Mouse (Mus musculus) ES-CJ7 (cell line): ENCODE results near the gene Mt2.
"Not testable (repeated sequence)": the region's sequence is repeated elsewhere in the genome, so short reads cannot be mapped to it uniquely, and the experiment has no call there.

Experiments used
- DNase-seq: peaks from one replicate; pipeline ENCODE4 v3.0.0; 2011; ENCODE audit warnings: low read depth, low spot score

Mt2 gene

DNA sequence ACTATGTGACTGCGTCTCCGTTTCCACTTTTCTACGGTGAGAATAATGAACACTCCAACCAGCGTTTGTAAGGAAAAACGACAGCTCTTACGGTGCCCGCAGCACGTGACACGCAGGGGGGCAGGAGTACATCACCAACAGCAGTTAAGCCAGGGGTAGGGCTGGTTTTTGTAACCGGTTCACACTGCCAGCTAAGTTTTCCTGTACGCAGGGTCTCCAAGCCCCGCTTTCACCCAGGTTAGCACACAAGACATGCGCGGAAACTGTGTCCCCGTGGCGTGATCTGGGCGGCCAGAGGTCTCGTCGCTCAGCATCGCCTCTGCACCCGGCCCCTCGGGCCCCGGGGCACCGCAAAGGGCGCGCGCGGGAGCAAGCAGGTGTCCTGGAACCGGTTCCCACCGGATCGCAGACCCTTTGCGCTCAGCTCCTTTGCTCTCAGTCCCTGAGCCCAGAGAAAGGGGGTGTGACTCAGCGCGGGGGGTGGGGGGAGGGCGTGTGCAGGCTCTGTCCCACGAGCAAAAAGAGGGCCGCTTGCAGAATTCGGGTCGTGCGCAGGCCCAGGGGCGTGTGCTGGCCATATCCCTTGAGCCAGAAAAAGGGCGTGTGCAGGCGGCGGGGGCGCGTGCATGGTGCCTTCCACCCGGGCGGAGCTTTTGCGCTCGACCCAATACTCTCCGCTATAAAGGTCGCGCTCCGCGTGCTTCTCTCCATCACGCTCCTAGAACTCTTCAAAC, at the start of gene Mt2:
Gene Mt2, plus strand, starts transcription at position 590 of the 734 bp plus-strand sequence.
- DNase-seq: peak; percentile 98

DNA sequence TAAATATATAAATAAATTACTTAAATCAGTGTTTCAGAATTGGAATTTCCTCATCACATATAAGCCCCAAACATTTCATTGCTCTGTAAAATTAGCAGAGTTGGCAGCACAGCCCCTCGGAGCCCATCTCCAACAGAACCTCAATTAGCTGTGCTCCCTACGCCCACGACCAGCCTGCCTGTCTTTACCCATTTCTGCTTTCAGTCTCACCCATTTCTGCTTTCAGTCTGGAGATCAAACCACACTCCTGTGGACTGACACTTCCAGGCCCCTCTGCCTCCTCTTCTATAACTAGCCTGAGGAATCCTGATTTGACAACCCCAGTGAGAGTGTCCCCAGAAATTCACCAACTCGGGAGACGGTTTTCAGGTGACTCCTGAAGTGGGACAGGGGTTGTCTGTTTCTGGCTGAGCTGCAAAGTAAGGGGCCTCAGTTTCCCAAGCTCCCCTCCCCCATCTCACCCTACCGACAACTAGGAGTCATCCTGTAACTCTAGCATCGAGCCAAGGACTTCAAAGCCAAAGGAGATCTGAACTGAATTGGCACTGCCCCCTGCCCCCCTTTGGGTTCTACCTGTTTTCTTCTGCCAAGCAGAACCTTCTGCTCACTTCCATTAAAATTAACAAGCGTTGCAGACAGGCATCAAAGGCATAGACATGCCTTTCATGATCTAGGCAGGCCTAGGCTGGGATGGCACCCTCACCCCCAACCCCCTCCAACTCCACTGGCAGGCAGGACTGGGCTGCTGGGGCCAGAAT, 49.6 kb upstream of the Mt2 start:
- DNase-seq: no peak

DNA sequence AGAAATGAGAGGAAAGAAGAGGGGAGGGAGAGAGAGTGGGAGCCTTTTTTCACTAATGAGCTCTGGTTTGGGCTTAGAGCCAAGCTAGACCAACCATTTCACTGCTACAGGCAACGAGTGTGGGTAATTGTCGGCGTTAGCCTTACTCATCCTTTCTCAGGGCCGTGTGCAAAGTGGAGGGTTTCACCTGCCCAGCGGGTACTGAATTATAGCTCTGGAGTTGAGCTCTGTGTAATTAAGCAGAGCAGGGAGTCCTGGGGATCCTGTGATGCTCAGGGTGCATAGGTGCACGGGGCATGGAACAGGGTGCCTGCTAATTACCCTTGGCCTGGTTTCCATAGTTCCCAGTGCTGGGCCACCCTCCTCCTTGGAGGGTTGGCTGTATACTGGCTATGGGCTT, 44.8 kb upstream of the Mt2 start:
- no peak for DNase-seq

DNA sequence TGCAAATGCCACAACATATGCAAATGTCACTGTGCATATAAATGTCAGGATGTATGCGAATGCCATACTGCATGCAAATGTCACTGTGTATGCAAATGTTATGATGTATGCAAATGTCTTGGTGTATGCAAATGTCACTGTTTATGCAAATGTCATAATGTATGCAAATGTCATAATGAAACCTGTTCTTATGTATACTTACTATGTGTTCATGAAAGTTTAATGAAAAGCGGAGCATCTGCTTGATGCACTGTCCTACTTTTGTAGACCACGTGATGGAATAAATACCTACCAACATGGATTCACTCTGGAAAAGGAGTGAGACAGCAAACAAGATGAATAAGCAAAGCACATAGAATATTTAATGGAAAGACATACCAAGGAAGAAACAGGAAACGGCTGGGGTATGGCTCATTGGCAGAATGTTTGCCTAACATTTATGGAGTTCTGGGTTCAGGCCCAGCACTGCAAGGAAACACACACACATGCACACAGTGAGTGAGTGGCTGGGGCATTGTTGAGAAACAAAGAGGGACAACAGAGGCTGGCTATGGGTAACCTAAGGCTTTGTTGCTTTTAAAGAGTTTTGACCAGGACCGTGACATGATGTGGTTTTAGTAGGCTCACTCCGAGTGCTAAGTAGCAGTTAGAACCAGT, 43.2 kb upstream of the Mt2 start:
- no peak for DNase-seq

DNA sequence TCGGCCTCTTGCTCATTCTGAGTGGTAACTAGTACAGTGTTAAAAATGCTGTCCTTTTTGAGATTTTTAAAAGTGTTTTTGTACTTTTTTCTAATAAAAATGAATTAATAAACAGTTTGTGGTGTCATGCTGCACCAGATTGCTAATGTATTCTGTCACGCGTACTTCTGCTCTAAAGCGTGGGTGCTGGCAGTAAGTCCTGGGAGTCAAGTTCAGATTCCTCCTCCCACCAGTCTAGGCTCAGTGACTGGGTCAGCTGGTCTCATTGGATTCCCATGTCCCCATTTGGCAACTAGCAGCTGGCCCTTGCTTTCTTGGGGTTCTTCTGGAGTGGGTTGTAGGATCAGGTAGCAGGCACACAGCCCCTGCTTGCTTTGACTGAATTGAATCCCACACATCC, 42.3 kb upstream of the Mt2 start:
- DNase-seq: no peak

DNA sequence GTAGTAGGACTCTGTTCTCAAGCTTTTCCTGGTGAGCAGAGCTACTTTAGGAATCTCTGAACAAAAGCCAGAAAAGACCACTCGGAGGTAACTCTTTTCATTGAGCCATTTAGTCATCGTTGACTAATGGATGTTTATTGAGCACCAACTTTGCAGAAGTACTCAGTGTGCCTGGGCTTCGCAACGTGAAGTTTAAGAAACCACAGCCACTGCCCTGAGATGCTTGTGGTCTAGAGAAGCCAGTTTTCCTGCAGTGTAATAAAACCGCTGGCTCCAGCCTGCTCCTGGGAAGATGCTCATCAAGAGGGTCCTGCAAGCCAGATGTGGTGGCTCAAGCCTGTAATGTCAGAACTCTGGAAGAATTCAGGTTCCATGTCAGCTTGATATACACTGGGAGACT, 40.4 kb upstream of the Mt2 start:
- DNase-seq: no peak

DNA sequence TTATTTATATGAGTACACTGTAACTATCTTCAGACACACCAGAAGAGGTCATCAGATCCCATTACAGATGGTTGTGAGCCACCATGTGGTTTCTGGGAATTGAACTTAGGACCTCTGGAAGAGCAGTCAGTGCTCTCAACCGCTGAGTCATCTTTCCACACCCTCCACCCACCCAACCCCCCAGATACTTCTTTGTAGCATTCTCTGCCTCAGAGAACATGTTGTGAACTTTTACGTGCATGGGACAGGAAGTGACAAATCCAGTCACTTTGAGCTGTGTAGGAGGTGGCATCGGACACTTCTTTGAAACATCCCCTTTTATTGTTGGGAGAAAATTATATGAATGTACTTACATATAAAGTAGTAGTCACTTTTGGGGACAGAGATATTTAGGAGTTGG, 37.9 kb upstream of the Mt2 start:
- peak; percentile 46 for DNase-seq

DNA sequence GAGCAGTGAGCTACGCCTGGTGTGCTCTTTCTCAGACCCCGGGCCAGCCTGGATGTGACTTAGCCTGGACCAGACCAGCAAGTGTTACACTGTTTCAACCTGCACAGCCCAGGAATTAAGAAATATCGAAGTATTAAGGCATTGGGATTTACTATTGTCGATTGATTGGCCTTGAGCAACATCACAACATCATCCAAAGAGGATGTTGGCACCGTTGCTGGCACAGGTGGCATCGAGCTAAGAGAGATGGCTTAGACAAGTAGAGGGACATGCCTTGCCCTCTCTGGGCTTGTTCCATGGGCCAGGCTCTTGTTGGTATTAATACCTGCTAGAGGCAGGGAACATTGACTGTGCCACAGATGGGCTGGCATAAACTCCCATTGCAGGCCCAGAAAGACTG, 36.9 kb upstream of the Mt2 start:
- no peak for DNase-seq

DNA sequence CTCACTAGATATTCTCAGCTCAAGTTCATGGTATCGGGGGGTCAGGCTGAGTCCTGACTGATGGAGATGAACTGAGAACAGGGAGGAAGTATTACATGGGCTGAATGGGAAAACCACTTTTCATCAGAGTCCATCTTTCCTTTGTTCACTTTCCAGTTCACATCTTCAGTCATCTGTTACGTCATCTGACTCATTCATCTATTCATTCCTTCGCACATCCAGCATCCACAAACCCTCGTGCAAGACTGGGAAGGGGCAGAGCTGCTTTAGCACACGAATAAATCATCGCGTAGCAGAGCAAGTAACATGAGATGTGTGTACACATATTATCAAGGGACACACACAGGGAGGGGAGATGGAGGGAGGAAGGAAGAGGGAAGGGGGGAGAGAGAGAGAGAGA, 36.3 kb upstream of the Mt2 start:
- no peak for DNase-seq

DNA sequence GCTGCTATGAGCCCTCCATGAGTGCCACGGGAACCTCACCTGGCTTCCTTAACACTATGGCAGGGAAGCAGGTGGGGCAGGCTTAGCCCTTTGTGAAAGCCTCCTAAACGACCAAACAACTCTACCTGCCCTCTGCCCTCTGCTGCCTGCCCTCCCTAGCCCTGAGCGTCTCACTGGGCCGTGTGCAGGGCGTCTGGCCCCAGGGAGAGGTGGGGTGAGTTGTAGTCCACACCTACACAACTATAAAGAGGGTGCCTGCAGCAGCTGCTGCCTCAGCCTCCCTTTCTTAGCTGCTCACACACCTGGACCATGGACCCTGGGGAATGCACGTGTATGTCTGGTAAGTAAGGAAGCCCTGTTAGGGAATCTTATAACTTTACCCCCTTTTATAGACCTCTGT, 35.5 kb upstream of the Mt2 start, which contains the start of gene Mt4:
Gene Mt4, plus strand, starts transcription at position 265 of the 400 bp plus-strand sequence.
- no peak for DNase-seq

DNA sequence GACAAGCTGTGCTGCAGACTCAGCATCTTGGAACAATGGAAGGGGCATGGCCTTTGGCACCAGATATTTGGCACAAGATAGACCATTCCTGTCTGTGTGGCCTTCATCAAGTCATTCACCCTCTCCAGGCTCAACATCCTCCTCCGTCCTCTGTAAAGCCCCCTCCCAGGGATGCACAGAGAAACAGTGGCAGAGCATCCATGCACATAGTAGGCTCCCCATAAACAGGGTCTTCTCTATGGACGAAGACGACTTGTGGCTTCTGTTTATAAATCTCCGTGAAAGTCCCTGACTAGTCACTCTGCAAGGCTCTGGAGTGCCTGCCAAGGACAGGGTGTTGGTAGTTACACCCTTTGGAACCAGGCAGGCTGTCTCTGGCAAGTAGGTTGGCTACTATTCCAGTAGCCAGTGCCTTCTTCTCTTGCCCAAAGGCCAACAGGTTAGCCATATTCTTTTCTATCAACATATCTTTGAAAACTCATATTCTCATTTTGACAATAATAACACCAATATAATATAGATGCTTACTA, 32.1 kb upstream of the Mt2 start:
- no peak for DNase-seq

DNA sequence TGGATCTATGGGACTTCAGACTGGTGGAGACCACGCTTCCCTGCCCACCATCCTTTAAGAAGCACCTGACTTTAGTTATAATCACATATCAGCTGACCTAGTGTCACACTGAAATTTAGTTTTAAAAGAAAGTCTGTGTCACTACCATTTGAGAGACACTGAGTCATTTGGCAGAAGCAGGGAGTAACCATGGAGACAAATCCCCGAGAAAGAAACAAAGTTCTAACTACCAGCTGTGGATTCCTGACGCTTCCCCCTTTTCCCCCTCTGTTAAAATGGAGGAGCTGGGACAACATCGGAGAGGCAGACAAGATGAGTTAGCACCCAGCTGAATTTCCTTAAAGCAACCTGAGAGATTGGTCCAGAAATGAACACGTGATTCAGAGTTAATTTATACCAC, 24.2 kb upstream of the Mt2 start:
- no peak for DNase-seq

DNA sequence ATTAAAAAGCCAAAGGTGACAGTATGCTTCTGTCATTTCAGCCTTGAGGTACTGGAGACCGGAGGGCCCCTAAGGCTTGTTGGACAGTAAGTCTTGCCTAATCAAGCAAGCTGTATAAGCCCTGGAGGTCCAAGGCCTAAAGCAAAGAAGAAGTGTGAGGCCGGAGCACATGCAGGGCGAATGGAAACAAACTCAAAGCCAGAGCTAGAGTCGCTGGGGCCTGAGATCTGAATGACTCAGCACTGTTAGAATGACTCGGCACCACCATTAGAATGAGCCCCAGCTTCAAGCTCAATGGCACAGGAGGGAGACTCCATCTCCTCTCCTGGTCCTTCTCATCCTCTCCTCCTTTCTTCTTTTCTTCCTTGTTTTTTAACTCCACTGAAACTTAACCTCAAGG, 21.5 kb upstream of the Mt2 start:
- DNase-seq: no peak

DNA sequence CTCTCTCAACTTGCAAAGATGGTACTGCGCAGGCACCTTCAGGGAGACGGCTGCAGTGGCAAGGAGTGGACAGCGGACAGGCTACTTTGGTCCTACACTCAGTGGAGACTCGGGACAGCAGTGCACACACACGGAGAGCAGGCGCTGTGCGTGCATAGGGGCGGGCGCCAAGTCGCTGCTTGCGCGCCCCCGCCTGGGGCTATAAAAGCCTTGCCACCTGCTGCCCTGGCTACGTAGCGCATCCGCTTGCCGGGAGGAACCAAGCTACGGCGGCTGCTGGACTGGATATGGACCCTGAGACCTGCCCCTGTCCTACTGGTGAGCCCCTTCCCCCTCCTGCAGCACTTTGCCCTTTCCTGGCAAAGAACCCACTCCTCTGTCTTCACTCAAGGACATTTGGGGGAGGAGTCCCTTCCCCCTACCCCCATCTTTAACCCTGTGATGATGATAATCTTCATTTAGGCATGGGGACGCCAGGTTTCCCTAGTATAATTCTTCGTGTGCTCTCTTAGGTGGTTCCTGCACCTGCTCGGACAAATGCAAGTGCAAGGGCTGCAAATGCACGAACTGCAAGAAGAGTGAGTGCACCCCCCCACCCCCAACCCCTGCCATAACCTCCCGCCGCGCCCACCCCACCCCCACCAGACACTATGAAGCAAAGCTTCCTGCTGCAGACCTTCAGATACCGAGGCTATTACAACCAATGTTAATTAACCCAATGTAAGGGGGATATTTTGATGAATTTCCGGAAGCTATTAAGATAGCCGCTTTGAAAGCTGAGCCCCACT, 19.8 kb upstream of the Mt2 start, which contains the start of gene Mt3:
Gene Mt3, plus strand, starts transcription at position 95 of the 788 bp plus-strand sequence.
- DNase-seq: peak; percentile 64

DNA sequence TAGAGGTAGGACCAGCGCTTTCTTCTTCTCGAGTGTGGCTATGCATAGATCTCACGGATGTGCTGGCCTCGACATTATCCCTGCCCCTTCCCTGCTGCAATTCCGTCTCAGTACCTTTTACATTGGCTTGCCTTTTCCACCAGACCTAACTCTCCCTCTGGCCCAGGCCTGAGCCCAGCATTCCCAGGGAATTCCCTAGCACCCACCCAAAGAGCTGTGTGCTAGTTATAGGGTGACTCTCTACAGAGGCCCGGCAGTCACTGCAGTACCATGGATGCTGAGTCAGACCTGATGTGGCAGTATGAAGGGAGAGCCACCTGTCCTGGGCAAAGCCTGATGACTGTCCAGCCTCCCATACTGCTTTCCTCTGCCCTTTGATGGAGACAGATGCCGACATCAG, 19.0 kb upstream of the Mt2 start:
- no peak for DNase-seq

DNA sequence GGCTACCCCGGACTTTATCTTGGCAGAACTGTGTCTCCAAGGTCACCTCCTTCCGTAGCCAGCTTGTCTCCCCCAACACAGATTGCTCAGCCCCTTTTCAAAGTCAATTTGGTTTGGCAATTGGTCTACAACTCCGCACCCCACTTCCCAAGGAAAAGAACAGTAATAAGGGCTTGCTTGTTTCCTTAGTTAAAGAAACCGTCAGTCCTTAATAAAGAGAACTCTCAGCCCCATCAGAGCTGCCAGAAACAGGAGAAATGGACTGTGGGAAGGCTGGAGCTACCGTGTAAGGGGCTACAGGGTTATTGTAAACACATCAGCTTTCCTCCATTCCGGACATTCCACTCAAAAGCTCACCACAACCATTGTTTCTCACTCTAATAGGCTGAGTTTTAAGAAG, 17.9 kb upstream of the Mt2 start:
- DNase-seq: no peak

DNA sequence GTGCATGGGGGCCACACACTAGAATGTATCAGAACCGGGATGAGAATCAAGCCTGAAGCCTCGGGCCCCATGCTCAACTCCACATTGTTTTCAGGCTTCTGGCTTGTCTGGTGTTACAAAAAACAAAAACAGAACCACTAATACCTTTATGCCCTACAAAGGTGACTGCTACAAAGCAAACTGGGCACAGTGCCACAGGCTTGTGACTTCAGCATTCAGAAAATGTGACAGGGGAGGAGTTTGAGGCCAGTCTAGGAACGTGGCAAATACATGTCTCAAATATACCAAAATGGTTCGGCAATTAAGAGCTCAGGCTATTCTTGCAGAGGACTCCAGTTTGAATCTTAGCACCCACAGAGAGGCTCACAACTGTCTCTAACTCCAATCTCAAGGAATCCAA, 16.4 kb upstream of the Mt2 start:
- DNase-seq: no peak

DNA sequence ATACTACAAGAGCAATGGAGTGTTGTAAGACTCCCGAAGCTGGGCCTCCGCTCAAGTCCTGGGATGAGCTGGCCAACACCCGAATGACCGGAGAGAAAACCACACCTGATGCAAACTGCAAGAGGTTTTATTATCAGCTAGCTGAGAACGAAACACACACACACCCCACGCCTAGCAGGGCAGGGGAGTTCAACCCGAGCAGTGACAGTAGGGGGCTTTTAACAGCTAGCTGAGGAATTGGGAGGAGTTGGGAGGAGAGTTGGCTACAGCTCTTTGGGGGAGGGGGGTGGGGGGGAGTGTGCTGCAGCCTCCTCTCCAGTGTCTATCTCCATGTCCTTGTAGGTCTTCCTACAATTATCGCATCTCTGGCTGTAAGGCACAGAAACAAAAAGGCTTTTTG, 6.7 kb upstream of the Mt2 start:
- DNase-seq: not testable (repeated sequence)

DNA sequence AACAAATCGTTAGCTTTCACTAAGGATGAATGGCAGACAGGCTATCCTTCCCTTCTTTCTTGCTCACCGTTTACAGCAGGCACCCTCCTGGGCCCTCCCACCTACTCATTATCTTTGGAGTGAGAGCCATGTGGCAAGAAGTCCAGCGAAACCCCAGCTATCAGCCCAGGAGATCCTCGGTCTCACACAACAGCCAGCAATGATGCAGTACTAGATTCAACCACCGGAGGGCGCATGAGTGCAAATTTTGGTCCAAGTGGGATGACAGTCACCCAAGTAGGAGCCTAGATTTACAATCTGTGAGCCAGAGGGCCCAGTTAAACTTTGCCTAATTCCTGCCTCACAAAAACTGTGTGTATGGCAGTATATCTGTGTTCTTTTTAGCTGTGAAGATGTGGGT, 5.2 kb upstream of the Mt2 start:
- DNase-seq: peak; percentile 94

DNA sequence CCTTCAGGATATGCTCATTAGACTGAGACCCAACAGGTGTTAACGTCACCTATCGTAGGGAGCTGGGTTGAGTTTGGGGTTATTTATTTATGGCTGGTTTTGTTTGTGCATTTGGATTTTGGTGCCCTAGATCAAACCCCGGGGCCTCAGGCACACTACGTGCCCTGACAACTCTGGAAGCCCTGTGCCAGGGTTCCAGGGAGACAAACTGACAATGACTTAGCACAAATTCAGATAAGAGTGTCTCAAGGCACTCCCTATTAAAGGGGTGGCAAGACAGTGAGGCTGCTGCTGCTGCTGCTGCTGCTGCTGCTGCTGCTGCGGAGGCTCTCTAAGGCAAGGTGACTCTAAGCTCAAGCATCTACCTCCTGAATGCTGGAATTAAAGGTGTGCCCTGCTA, 2.9 kb upstream of the Mt2 start:
- no peak for DNase-seq

DNA sequence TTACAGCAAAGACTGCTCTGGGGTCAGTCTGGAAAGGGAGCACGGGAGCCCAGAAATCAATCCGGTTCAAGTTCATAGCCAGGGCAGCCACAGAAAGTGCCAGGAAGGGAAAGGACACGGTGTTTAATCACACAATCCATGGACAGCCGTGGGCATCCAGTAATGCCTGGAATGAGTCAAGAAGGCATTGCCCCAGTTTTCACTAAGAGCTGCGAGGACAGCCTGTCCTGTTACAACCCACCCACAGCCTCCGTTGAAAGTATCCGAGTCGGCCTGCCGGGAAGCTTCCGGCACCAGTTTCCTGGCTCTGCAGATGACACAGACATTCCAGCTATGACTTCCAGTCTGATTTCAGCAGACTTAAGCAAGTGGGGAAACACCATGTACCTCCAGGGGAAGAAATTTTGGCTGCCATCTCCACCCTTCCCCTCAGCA, 1.1 kb upstream of the Mt2 start:
- DNase-seq: no peak
